Mouse (Mus musculus) stomach, embryonic 14.5 days (tissue): ENCODE measurements around the gene Rps16. TPM values are rescaled to one million over a fixed set of nuclear protein-coding genes. Genes with fewer than 3 reads are reported as not detected.

Experiments
- ATAC-seq: fragments of 200-750 bp; cut with Nextera tagmentation; 2 replicates; pipeline ENCODE4 v1.8.0; 2017; ENCODE audit warnings: low read depth, moderate TSS enrichment; ENCODE audit not compliant: insufficient number of reproducible peaks, insufficient read depth, low FRiP score
- H3K27ac ChIP-seq: fragments of 300-500 bp; sonication (generic); 2 replicates; pipeline ENCODE4 v1.5.1; 2014; ENCODE audit warnings: mild to moderate bottlenecking, low read length, moderate library complexity, mixed read lengths
- H3K27me3 ChIP-seq: fragments of 300-500 bp; sonication (generic); 2 replicates; pipeline ENCODE4 v1.6.1; 2014; ENCODE audit warnings: low read length, control low read depth, mixed read lengths; ENCODE audit not compliant: control insufficient read depth, insufficient read depth
- H3K36me3 ChIP-seq: fragments of 300-500 bp; sonication (generic); 2 replicates; pipeline ENCODE4 v1.6.1; 2014; ENCODE audit warnings: mild to moderate bottlenecking, control low read depth, low read length, moderate library complexity, mixed read lengths; ENCODE audit not compliant: control insufficient read depth, insufficient read depth
- H3K4me1 ChIP-seq: fragments of 300-500 bp; sonication (generic); 2 replicates; pipeline ENCODE4 v1.6.1; 2014; ENCODE audit warnings: low read length, control low read depth, mixed read lengths; ENCODE audit not compliant: control insufficient read depth, insufficient read depth
- H3K4me2 ChIP-seq: fragments of 300-500 bp; sonication (generic); replicated peaks from 2 replicates; pipeline ENCODE4 v1.6.1; 2014; ENCODE audit warnings: low read depth, low read length, control low read depth
- H3K4me3 ChIP-seq: fragments of 300-500 bp; sonication (generic); 2 replicates; pipeline ENCODE4 v1.5.1; 2014; ENCODE audit warnings: low read depth, low read length, control low read depth
- H3K9ac ChIP-seq: fragments of 300-500 bp; sonication (generic); replicated peaks from 2 replicates; pipeline ENCODE4 v1.6.1; 2014; ENCODE audit warnings: low read depth, mild to moderate bottlenecking, control low read depth, low read length, moderate library complexity, mixed read lengths
- H3K9me3 ChIP-seq: fragments of 300-500 bp; sonication (generic); 2 replicates; pipeline ENCODE4 v1.6.1; 2016; ENCODE audit warnings: low read depth, low read length, control low read depth; ENCODE audit not compliant: control insufficient read depth
- WGBS: fragments of 180-500 bp; shearing (Covaris S2); extraction: QIAGEN DNeasy Blood & Tissue Kit; methylation state at CpG from one replicate; pipeline ENCODE4 v1.1.7; 2014; 5-methylcytosine and 5-hydroxymethylcytosine counted together
- polyA plus RNA-seq: library from polyadenylated mRNA; unstranded; fragments of >200 nt; fragmentation: Nextera tagmentation; extraction: Ambion mirVana; gene quantifications from 2 replicates; pipeline ENCODE4 v1.2.1, GENCODE M21; 2014

Gene Rps16
- polyA plus RNA-seq, 1 experiment from 2014 or later, result 1,269 TPM

DNA sequence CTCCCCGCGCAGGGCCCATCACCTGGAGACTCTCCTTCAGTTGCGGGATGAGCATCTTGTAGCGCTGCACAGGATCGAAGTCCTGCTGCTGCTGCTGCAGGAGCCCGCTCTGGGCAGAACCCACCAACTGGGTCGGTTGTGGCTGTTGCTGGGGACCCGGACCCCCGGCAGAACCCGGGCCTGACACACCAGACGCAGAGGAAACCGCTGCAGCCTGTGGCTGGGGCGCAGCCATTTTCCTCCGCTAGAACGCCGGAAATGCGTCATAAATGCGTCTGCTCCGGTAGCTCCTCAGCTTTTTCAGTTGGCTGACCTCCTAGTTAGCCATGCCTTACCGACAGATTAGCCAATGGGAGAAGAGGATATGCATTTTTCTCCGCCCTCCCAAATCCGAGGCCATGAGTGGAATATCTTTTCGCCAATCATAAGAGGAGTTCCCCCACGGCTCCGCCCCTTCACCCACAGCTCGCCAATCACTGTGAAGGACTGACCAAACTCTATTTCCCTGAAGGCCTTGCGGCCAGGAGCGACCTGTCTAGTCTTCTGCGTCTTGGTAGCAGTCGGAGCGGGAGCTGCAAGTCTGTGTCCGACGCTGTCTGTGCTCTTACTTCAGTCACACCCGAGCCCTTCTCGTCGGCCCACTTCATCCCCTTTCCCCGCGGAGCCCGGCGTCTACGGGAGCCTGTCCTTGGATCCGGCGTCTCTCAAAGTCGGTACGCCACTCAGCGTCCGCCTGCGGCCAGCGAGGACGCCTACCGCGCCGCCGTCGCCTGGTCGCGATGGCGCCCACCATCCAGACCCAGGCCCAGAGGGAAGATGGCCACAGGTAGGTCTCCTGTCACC lies 42.2 kb downstream of the Rps16 start, which contains the start of the genes Med29 and Paf1:
Gene Med29, minus strand, starts transcription at position 280 of the 843 bp plus-strand sequence.
Gene Paf1, plus strand, starts transcription at position 523 of the 843 bp plus-strand sequence.
- no peaks in the 10 kb centered on the region for H3K27me3 ChIP-seq
- no peaks in the 10 kb centered on the region for H3K9me3 ChIP-seq
- peak; percentile 99 for ATAC-seq
- under 1% methylated on average over 58 of the region's 58 CpGs for WGBS
- H3K4me2 ChIP-seq, result peak within 1 kb of the TSS; percentile 92
- H3K27ac ChIP-seq, result peak within 1 kb of the TSS; percentile 76; the same call in 1 of the 2 replicates
- H3K9ac ChIP-seq, result peak within 1 kb of the TSS; percentile 85
- H3K4me3 ChIP-seq, result peak within 1 kb of the TSS; percentile 92
- peaks cover 46% of the 10 kb centered on the region for H3K36me3 ChIP-seq
- peaks cover 12% of the 10 kb centered on the region for H3K4me1 ChIP-seq

DNA sequence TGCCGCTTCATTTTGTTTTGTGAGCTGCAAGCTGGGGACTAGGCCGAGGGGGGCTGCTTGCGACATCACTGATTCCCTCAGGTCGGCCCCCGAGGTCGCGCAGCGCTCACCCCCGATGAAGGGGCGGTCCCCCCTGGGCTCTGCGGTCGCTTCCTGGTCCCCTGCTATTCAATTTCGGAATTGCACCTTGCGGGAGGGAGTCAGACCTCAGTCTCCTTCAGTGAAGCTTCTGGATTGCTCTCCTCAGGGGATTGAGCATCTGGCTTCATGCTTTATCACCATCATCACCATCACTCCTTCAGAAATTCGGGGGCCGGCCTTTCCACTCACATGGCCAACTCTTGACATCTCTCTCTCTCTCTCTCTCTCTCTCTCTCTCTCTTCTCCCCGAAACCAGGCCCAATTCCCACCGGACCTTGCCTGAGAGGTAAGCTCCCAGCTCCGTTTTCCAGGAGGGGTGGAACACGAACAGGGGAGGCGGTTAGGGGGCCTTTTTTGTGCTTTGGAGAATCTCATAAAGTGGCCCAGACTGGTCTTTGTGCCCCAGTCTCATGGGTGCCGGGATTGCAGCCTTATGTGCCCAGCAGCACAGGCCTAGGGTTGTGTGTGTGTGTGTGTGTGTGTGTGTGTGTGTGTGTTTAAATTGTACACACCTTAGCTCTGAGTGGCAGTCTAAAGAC lies 43.0 kb downstream of the Rps16 start:
- Histone ChIP-seq H3K4me2 (peak overlapping the region; percentile 92), H3K27ac (peak overlapping the region; percentile 76; the same call in 1 of the 2 replicates), H3K4me3 (peak overlapping the region; percentile 92), H3K4me1 (peaks cover 12% of the 10 kb centered on the region), H3K27me3 (no peaks in the 10 kb centered on the region), H3K36me3 (peaks cover 45% of the 10 kb centered on the region), H3K9ac (peak overlapping the region; percentile 85), H3K9me3 (no peaks in the 10 kb centered on the region)
- 5% methylated on average over 22 of the region's 22 CpGs for WGBS
- no peak for ATAC-seq

GRCm38 (mm10) chr7:28395425-28395824 lies 45.0 kb downstream of the Rps16 start:
- Histone ChIP-seq H3K4me1 (peaks cover 12% of the 10 kb centered on the region), H3K27me3 (no peaks in the 10 kb centered on the region), H3K9me3 (no peaks in the 10 kb centered on the region), H3K4me3 (no peak overlapping the region), H3K4me2 (no peak overlapping the region), H3K27ac (no peak overlapping the region), H3K9ac (no peak overlapping the region), H3K36me3 (peaks cover 39% of the 10 kb centered on the region)
- no peak for ATAC-seq
- 93% methylated on average over 4 of the region's 4 CpGs for WGBS

DNA sequence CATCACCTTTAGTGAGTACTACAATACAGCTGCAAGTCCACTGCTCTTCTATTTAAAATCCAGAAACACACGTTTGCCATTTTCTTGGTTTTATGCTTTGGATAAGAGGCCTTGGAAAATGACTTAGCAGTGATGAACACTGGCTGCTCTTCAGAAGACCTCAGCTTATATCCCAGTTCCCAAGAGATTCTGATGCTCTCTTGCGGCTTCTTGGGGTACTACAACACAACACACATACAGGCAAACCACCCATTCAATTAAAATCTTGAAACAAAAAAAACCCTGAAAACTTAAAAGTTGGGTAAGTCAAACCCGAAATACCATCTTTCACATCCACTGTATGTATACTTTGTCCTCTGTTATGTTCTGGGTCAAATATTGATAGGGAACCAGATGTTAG lies 47.5 kb downstream of the Rps16 start:
- no peaks in the 10 kb centered on the region for H3K9me3 ChIP-seq
- H3K4me3 ChIP-seq, result no peak overlapping the region
- H3K27ac ChIP-seq, result no peak overlapping the region
- 68% methylated on average over 3 of the region's 3 CpGs for WGBS
- H3K4me2 ChIP-seq, result no peak overlapping the region
- no peak overlapping the region for H3K9ac ChIP-seq
- H3K4me1 ChIP-seq, result 0 out of 2 replicates have a peak, but pooled peaks cover 5% of the 10 kb centered on the region
- no peak for ATAC-seq
- H3K27me3 ChIP-seq, result no peaks in the 10 kb centered on the region
- H3K36me3 ChIP-seq, result peaks cover 58% of the 10 kb centered on the region

GRCm38 (mm10) chr7:28398696-28399340 lies 48.4 kb downstream of the Rps16 start:
- Histone ChIP-seq H3K4me2 (no peak overlapping the region), H3K36me3 (peaks cover 66% of the 10 kb centered on the region), H3K4me3 (no peak overlapping the region), H3K4me1 (0 out of 2 replicates have a peak, but pooled peaks cover under 1% of the 10 kb centered on the region), H3K27me3 (no peaks in the 10 kb centered on the region), H3K9ac (no peak overlapping the region), H3K9me3 (no peaks in the 10 kb centered on the region), H3K27ac (no peak overlapping the region)
- ATAC-seq, result no peak
- 91% methylated on average over 10 of the region's 10 CpGs for WGBS

- Histone ChIP-seq H3K27me3 (no peaks in the 10 kb centered on the region), H3K4me1 (no peaks in the 10 kb centered on the region), H3K4me2 (no peak overlapping the region), H3K9me3 (no peaks in the 10 kb centered on the region), H3K27ac (no peak overlapping the region), H3K4me3 (no peak overlapping the region), H3K36me3 (peaks cover 78% of the 10 kb centered on the region), H3K9ac (no peak overlapping the region)
- ATAC-seq, result no peak
- WGBS, result 100% methylated on average over 1 of the region's 1 CpGs
Measured at GRCm38 (mm10) chr7:28401030-28401429, 50.6 kb downstream of the Rps16 start.

DNA sequence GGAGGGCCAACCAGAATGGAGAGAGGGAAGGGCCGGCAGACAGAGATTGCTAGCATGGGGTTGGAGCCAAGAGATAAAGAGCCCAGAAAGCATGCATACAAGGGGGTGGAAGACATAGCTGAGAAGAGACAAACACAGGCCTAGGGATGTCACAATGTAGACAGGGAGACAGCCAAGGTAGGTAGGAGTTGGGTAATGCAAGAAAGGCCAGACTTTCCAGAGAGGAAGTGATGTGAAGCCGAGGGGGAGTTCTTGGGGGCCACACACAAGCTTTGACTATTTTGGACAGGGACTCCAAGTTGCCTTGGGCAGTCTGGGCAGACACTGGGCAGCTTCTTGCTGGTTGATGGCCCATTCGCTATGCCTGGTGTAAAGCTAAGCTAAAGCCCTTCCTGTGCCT lies 51.5 kb downstream of the Rps16 start:
- Histone ChIP-seq H3K27me3 (no peaks in the 10 kb centered on the region), H3K4me3 (no peak overlapping the region), H3K9me3 (no peaks in the 10 kb centered on the region), H3K36me3 (peaks cover 79% of the 10 kb centered on the region), H3K27ac (no peak overlapping the region), H3K4me1 (no peaks in the 10 kb centered on the region), H3K4me2 (no peak overlapping the region), H3K9ac (no peak overlapping the region)
- ATAC-seq, result no peak
- 80% methylated on average over 3 of the region's 3 CpGs for WGBS
